Mouse (Mus musculus) testis, adult 2 months (tissue): ENCODE measurements at regions not wholly inside any gene's neighbourhood (a gene's known extent, or its start where the extent isn't known, plus 50 kb on each side); places are given as distances from the start of the nearest gene placed in this dataset.

Source experiments
- CTCF ChIP-seq: fragments of 200-500 bp; IDR thresholded peaks from 2 replicates; pipeline ENCODE4 v1.5.1; 2012; ENCODE audit warnings: low read depth, mild to moderate bottlenecking, inconsistent platforms, low read length, moderate library complexity; ENCODE audit not compliant: control insufficient read depth, insufficient read depth, insufficient replicate concordance
- POLR2A ChIP-seq: fragments of 200-500 bp; IDR thresholded peaks from 2 replicates; pipeline ENCODE4 v1.6.1; 2012; ENCODE audit warnings: low read depth, mild to moderate bottlenecking, inconsistent platforms, low read length, moderate library complexity; ENCODE audit not compliant: control insufficient read depth

DNA sequence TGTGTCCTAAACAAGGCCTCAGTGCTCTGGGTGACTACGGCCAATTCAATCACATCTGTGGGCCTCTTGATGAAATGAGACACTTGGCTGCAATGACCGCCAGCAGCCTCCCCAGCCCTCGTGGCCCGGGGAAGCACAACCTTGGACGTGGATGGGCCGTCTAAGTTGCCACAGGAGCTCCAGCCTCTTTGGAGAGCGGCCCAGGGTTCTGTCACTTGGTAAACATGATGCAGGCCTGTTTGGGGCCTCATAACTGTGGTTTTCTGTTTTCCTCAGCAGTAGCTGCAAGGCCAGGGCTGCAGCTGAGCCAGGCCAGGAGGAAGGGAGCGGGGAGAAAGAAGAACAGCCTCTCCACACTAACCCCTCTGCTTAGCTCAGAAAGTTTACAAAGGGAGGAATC is 105.2 kb upstream of the Zmiz1 start:
- TF ChIP-seq POLR2A (no peak), CTCF (no peak)
